Mouse (Mus musculus) olfactory bulb, adult 2 months (tissue): Measurements from ENCODE around the gene Scgn.

Experiments used
- CTCF ChIP-seq: fragments of 200-500 bp; IDR thresholded peaks from 2 replicates; pipeline ENCODE4 v1.5.1; 2012; ENCODE audit warnings: low read depth, mild to moderate bottlenecking, low read length, moderate library complexity; ENCODE audit not compliant: insufficient read depth
- POLR2A ChIP-seq: fragments of 200-500 bp; IDR thresholded peaks from 2 replicates; pipeline ENCODE4 v1.6.1; 2012; ENCODE audit warnings: mild to moderate bottlenecking, low read depth, low read length, moderate library complexity; ENCODE audit not compliant: insufficient read depth

DNA sequence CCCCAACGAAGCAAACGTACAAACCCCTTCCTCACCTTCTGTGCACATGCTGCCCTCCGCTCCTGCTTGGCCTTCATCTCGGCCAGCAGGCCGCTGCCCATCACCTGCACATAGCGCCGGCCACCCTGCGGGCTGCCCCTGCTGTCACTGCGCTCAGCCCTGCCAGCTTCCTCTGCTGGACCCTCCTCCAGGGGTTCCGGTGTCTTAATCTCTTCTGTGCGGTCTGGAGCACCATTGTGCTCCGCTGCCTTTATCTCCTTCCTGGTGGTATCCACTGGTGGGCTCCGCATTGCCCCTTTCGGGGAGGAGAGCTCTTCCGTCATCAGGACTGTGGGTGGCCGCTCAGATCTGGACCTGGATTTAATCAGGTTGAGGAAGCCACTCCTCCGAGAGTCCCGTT lies 45.1 kb upstream of the Scgn start:
- TF ChIP-seq CTCF = no peak
- no peak for TF ChIP-seq POLR2A
